ENCODE assay signal across 23 mouse cellular contexts in genomic region chr6:27798735-27799134, GRCm38 (mm10).
DNase-seq lines count a peak whose midpoint lies in the region; ATAC-seq and TF ChIP-seq lines count a peak whose summit lies in the region.
"Had no signal": no experiment of that assay in that cellular context is flagged by ENCODE, and none has a peak within 500 bp of the region (broad histone marks: within the 10 kb centered on the region; RNA-seq: fewer than 3 reads in every experiment).

No protein-coding gene starts in this region.

- no peak overlapping the region for H3K4me3 ChIP-seq in liver, adult 2 months (ENCODE audit: insufficient read depth, low read depth, low read length)
- no peak overlapping the region for H3K4me3 ChIP-seq in liver, embryonic 16.5 days (ENCODE audit: low read depth, low read length)
- H3K4me3 ChIP-seq in liver, embryonic 12.5 days: no peak overlapping the region
- H3K4me3 ChIP-seq: embryonic facial prominence, embryonic 10.5 days; embryonic facial prominence, embryonic 12.5 days; forebrain, embryonic 13.5 days; forebrain, embryonic 15.5 days had no signal

- ATAC-seq in liver, embryonic 16.5 days (ENCODE audit: low read depth): peak; percentile 67
- ATAC-seq in liver, embryonic 12.5 days: no peak
- ATAC-seq: CD4-positive, CD25-positive, alpha-beta regulatory T cell, adult 4 months; forebrain, embryonic 13.5 days; forebrain, embryonic 15.5 days; forebrain, postnatal 0 days; Patski had no signal

- WGBS in liver, adult 2 months: 31% methylated on average over 3 of the region's 3 CpGs
- WGBS in liver, embryonic 16.5 days (ENCODE audit: insufficient replicate concordance): 54% methylated on average over 3 of the region's 3 CpGs
- WGBS in liver, embryonic 12.5 days (ENCODE audit: insufficient replicate concordance): 76% methylated on average over 3 of the region's 3 CpGs

- H3K4me2 ChIP-seq in liver, embryonic 16.5 days (ENCODE audit: low read depth, low read length): no peak overlapping the region
- no peak overlapping the region for H3K4me2 ChIP-seq in liver, embryonic 12.5 days
- H3K4me2 ChIP-seq: embryonic facial prominence, embryonic 12.5 days; forebrain, embryonic 13.5 days; forebrain, embryonic 15.5 days had no signal

- no peaks in the 10 kb centered on the region for H3K79me2 ChIP-seq in liver, adult 2 months (ENCODE audit: control insufficient read depth, insufficient read depth, low read length)

- H3K4me1 ChIP-seq in liver, adult 2 months (ENCODE audit: control insufficient read depth, insufficient read depth, low read length): peaks cover 17% of the 10 kb centered on the region; the same call in 1 of the 2 replicates
- H3K4me1 ChIP-seq in liver, embryonic 16.5 days (ENCODE audit: control insufficient read depth, low read depth, low read length): no peaks in the 10 kb centered on the region
- no peaks in the 10 kb centered on the region for H3K4me1 ChIP-seq in liver, embryonic 12.5 days
- H3K4me1 ChIP-seq: embryonic facial prominence, embryonic 10.5 days; embryonic facial prominence, embryonic 12.5 days; forebrain, embryonic 13.5 days; forebrain, embryonic 15.5 days had no signal

- 0 out of 2 replicates have a peak overlapping the region, but pooled peaks have one; percentile 12 for H3K27ac ChIP-seq in liver, adult 2 months (replicated peaks; ENCODE audit: insufficient read depth, low read depth, low read length)
- H3K27ac ChIP-seq in liver, embryonic 16.5 days (ENCODE audit: low read length): no peak overlapping the region
- H3K27ac ChIP-seq in liver, embryonic 12.5 days: no peak overlapping the region
- H3K27ac ChIP-seq: embryonic facial prominence, embryonic 10.5 days; embryonic facial prominence, embryonic 12.5 days; forebrain, embryonic 13.5 days; forebrain, embryonic 15.5 days had no signal

- H3K36me3 ChIP-seq in liver, adult 2 months (ENCODE audit: control insufficient read depth, insufficient read depth, low read length): no peaks in the 10 kb centered on the region
- no peaks in the 10 kb centered on the region for H3K36me3 ChIP-seq in liver, embryonic 16.5 days (ENCODE audit: control insufficient read depth, insufficient read depth)
- no peaks in the 10 kb centered on the region for H3K36me3 ChIP-seq in liver, embryonic 12.5 days
- H3K36me3 ChIP-seq: embryonic facial prominence, embryonic 10.5 days; embryonic facial prominence, embryonic 12.5 days; forebrain, embryonic 15.5 days; G1E had no signal

- TF ChIP-seq CTCF in liver, adult 2 months (IDR thresholded peaks at IDR 0.05; ENCODE audit: low read depth, low read length): no peak

- TF ChIP-seq POLR2A in liver, adult 2 months (IDR thresholded peaks at IDR 0.05; ENCODE audit: extremely low read depth, insufficient read depth, low read length): no peak

- no peaks in the 10 kb centered on the region for H3K27me3 ChIP-seq in liver, adult 2 months (ENCODE audit: control insufficient read depth, insufficient read depth, low read length)
- H3K27me3 ChIP-seq in liver, embryonic 16.5 days (ENCODE audit: control insufficient read depth, insufficient read depth, low read depth, low read length): no peaks in the 10 kb centered on the region
- H3K27me3 ChIP-seq in liver, embryonic 12.5 days (replicated peaks): no peaks in the 10 kb centered on the region
- H3K27me3 ChIP-seq: CH12.LX; embryonic facial prominence, embryonic 12.5 days; forebrain, embryonic 13.5 days; forebrain, embryonic 15.5 days had no signal

- H3K9ac ChIP-seq in liver, adult 2 months (ENCODE audit: low read depth, low read length): no peak overlapping the region
- no peak overlapping the region for H3K9ac ChIP-seq in liver, embryonic 16.5 days (ENCODE audit: low read depth, low read length)
- no peak overlapping the region for H3K9ac ChIP-seq in liver, embryonic 12.5 days
- H3K9ac ChIP-seq: embryonic facial prominence, embryonic 12.5 days; forebrain, embryonic 13.5 days; forebrain, embryonic 15.5 days; forebrain, postnatal 0 days had no signal

- H3K9me3 ChIP-seq in liver, embryonic 16.5 days (replicated peaks; ENCODE audit: control insufficient read depth, low read length): no peaks in the 10 kb centered on the region
- H3K9me3 ChIP-seq in liver, embryonic 12.5 days (replicated peaks): no peaks in the 10 kb centered on the region
- H3K9me3 ChIP-seq: embryonic facial prominence, embryonic 10.5 days; embryonic facial prominence, embryonic 12.5 days; forebrain, embryonic 13.5 days; forebrain, embryonic 15.5 days; G1E had no signal

- peak; percentile 93 for DNase-seq in liver, adult 2 months (ENCODE audit: extremely low read depth, low read depth, low spot score)
- DNase-seq in liver: no peak
- DNase-seq in cerebellum, postnatal 36 days: no peak
- DNase-seq: adrenal gland, adult 2 months; adrenal gland, postnatal 10 days; adrenal gland, postnatal 25 days; B cell, adult 2 months; cerebellum, adult 11 months; cerebellum, adult 18-20 months; cerebellum, adult 8-10 months; cerebellum, adult 9-11 months; cerebellum, postnatal 14 days; forebrain, postnatal 0 days had no signal
